Mouse (Mus musculus) adrenal gland, postnatal 25 days (tissue): ENCODE results near the gene Igsf9b. TPM values are rescaled to one million over a fixed set of nuclear protein-coding genes. Genes with fewer than 3 reads are reported as not detected.

Source experiments
- DNase-seq: peaks from one replicate; pipeline ENCODE4 v3.0.0; 2021; ENCODE audit warnings: mixed read lengths
- total RNA-seq: library from RNA; stranded (reverse); gene quantifications from 2 replicates; pipeline ENCODE4 v1.2.3, GENCODE M21; 2021

The Igsf9b gene
- total RNA-seq, 1 experiment from 2014 or later: 6.7 TPM

GRCm38 (mm10) chr9:27330374-27330773 is 31.4 kb downstream of the Igsf9b start:
- no peak for DNase-seq

- DNase-seq: no peak
Observed at GRCm38 (mm10) chr9:27331538-27331937, 32.5 kb downstream of the Igsf9b start.

- no peak for DNase-seq
Observed at GRCm38 (mm10) chr9:27334895-27335294, 35.9 kb downstream of the Igsf9b start.

GRCm38 (mm10) chr9:27336962-27337636 is 38.1 kb downstream of the Igsf9b start:
- DNase-seq: no peak

GRCm38 (mm10) chr9:27339168-27339567 is 40.2 kb downstream of the Igsf9b start:
- DNase-seq: no peak

GRCm38 (mm10) chr9:27346541-27347269 is 47.7 kb downstream of the Igsf9b start:
- DNase-seq: no peak

GRCm38 (mm10) chr9:27353082-27353481 is 54.1 kb downstream of the Igsf9b start:
- no peak for DNase-seq

- DNase-seq: no peak
Observed at GRCm38 (mm10) chr9:27357893-27358292, 58.9 kb downstream of the Igsf9b start.

- no peak for DNase-seq
Observed at GRCm38 (mm10) chr9:27367231-27367630, 68.2 kb downstream of the Igsf9b start.

GRCm38 (mm10) chr9:27369108-27369507 is 70.1 kb downstream of the Igsf9b start:
- DNase-seq: no peak

- no peak for DNase-seq
Observed at GRCm38 (mm10) chr9:27375746-27376145, 76.7 kb downstream of the Igsf9b start.

GRCm38 (mm10) chr9:27386951-27387350 is 87.9 kb downstream of the Igsf9b start:
- no peak for DNase-seq

- no peak for DNase-seq
Observed at GRCm38 (mm10) chr9:27396500-27396899, 97.5 kb downstream of the Igsf9b start, which contains the start of gene Spata19. Gene Spata19, plus strand, starts transcription at chr9:27396800.

GRCm38 (mm10) chr9:27401169-27401568 is 102.2 kb downstream of the Igsf9b start:
- DNase-seq: no peak

Other genes with a start within 250 kb of the Igsf9b start
- gene Jam3, start 143.8 kb upstream of the Igsf9b start, total RNA-seq: 35.7 and 36.5 TPM in 2 replicates
- not detected in 2 replicates for gene Spata19, start 97.6 kb downstream of the Igsf9b start, total RNA-seq